Mouse (Mus musculus): ENCODE results near the gene Suclg1.

- TF ChIP-seq CTCF (IDR thresholded peaks at IDR 0.05; ENCODE audit: low read depth, low read length) (no peak), POLR2A (IDR thresholded peaks at IDR 0.05; ENCODE audit: borderline replicate concordance, low read depth, low read length) (no peak)
These were observed 36.6 kb upstream of the Suclg1 start for GRCm38 (mm10) chr6:73211602-73212001.
